Mouse (Mus musculus) liver, adult (tissue): ENCODE measurements around the gene Mylk.

Source experiments
- GATA4 ChIP-seq: IDR thresholded peaks from 2 replicates; pipeline ENCODE4 v1.6.1; 2014; ENCODE audit warnings: mild to moderate bottlenecking, low read length; ENCODE audit not compliant: insufficient replicate concordance

Mylk gene

GRCm38 (mm10) chr16:34937611-34938010 is 192.6 kb downstream of the Mylk start:
- peak; percentile 29; the same call in 1 of the 2 replicates for TF ChIP-seq GATA4

- TF ChIP-seq GATA4: no peak
Observed at GRCm38 (mm10) chr16:34938248-34938647, 193.2 kb downstream of the Mylk start.

GRCm38 (mm10) chr16:34939951-34940350 is 194.9 kb downstream of the Mylk start:
- TF ChIP-seq GATA4: no peak

GRCm38 (mm10) chr16:34940363-34940762 is 195.4 kb downstream of the Mylk start:
- TF ChIP-seq GATA4: no peak

- TF ChIP-seq GATA4: no peak
Observed at GRCm38 (mm10) chr16:34941915-34942314, 196.9 kb downstream of the Mylk start.

- TF ChIP-seq GATA4: no peak
Observed at GRCm38 (mm10) chr16:34946301-34946700, 201.3 kb downstream of the Mylk start.

GRCm38 (mm10) chr16:34950935-34951334 is 205.9 kb downstream of the Mylk start:
- TF ChIP-seq GATA4: no peak

- TF ChIP-seq GATA4: peak; percentile 7; the same call in 1 of the 2 replicates
Observed at GRCm38 (mm10) chr16:34952254-34952653, 207.2 kb downstream of the Mylk start.

GRCm38 (mm10) chr16:34952798-34953197 is 207.8 kb downstream of the Mylk start:
- TF ChIP-seq GATA4: no peak

- no peak for TF ChIP-seq GATA4
Observed at GRCm38 (mm10) chr16:34953501-34953900, 208.5 kb downstream of the Mylk start.

- TF ChIP-seq GATA4: no peak
Observed at GRCm38 (mm10) chr16:34957487-34958230, 212.6 kb downstream of the Mylk start.

- TF ChIP-seq GATA4: no peak
Observed at GRCm38 (mm10) chr16:34958667-34959066, 213.7 kb downstream of the Mylk start.

- TF ChIP-seq GATA4: no peak
Observed at GRCm38 (mm10) chr16:34959261-34959660, 214.3 kb downstream of the Mylk start.

GRCm38 (mm10) chr16:34960243-34960642 is 215.2 kb downstream of the Mylk start:
- TF ChIP-seq GATA4: no peak

- no peak for TF ChIP-seq GATA4
Observed at GRCm38 (mm10) chr16:34960866-34961582, 216.0 kb downstream of the Mylk start.

GRCm38 (mm10) chr16:34962322-34962721 is 217.3 kb downstream of the Mylk start:
- TF ChIP-seq GATA4: no peak
